Comparison of ENCODE assay signal across 17 mouse cellular contexts in genomic region chr11:102107732-102108131, GRCm38 (mm10). TPM values are rescaled to one million over a fixed set of nuclear protein-coding genes. Genes with fewer than 3 reads are reported as not detected.
DNase-seq lines count a peak whose midpoint lies in the region; ATAC-seq and TF ChIP-seq lines count a peak whose summit lies in the region.
"Had no signal": no experiment of that assay in that cellular context is flagged by ENCODE, and none has a peak within 500 bp of the region (broad histone marks: within the 10 kb centered on the region; RNA-seq: fewer than 3 reads in every experiment).

Pyy (minus strand) TSS chr11:102107832.

- no peaks in the 10 kb centered on the region for H3K9me3 ChIP-seq in heart, embryonic 11.5 days (replicated peaks; ENCODE audit: control insufficient read depth, low read length)
- H3K9me3 ChIP-seq in liver, embryonic 13.5 days (replicated peaks): no peaks in the 10 kb centered on the region
- H3K9me3 ChIP-seq in liver, postnatal 0 days (ENCODE audit: low read length): no peaks in the 10 kb centered on the region
- no peaks in the 10 kb centered on the region for H3K9me3 ChIP-seq in embryonic facial prominence, embryonic 12.5 days
- no peaks in the 10 kb centered on the region for H3K9me3 ChIP-seq in limb, embryonic 14.5 days (ENCODE audit: control insufficient read depth, low read length)

- peaks cover 59% of the 10 kb centered on the region for H3K27me3 ChIP-seq in heart, embryonic 11.5 days (ENCODE audit: control insufficient read depth, insufficient read depth, low read length)
- peaks cover 88% of the 10 kb centered on the region for H3K27me3 ChIP-seq in liver, embryonic 13.5 days
- peaks cover 50% of the 10 kb centered on the region for H3K27me3 ChIP-seq in liver, postnatal 0 days (ENCODE audit: insufficient read depth, low read length)
- H3K27me3 ChIP-seq in embryonic facial prominence, embryonic 12.5 days: peaks cover 66% of the 10 kb centered on the region
- H3K27me3 ChIP-seq in limb, embryonic 14.5 days (ENCODE audit: control insufficient read depth, insufficient read depth, low read length): peaks cover 54% of the 10 kb centered on the region

- peaks cover 7% of the 10 kb centered on the region for H3K4me1 ChIP-seq in heart, embryonic 11.5 days (ENCODE audit: control insufficient read depth, insufficient read depth, low read length)
- peaks cover 12% of the 10 kb centered on the region for H3K4me1 ChIP-seq in liver, embryonic 13.5 days (replicated peaks)
- no peaks in the 10 kb centered on the region for H3K4me1 ChIP-seq in liver, postnatal 0 days (ENCODE audit: insufficient read depth)
- peaks cover 11% of the 10 kb centered on the region for H3K4me1 ChIP-seq in embryonic facial prominence, embryonic 12.5 days
- peaks cover 2% of the 10 kb centered on the region; the same call in 1 of the 2 replicates for H3K4me1 ChIP-seq in limb, embryonic 14.5 days (ENCODE audit: control insufficient read depth, insufficient read depth, low read length)

- H3K36me3 ChIP-seq in heart, embryonic 11.5 days (ENCODE audit: control insufficient read depth, insufficient read depth, low read length): no peaks in the 10 kb centered on the region
- H3K36me3 ChIP-seq in liver, embryonic 13.5 days: no peaks in the 10 kb centered on the region
- no peaks in the 10 kb centered on the region for H3K36me3 ChIP-seq in liver, postnatal 0 days (replicated peaks; ENCODE audit: insufficient read depth, low read length)
- no peaks in the 10 kb centered on the region for H3K36me3 ChIP-seq in embryonic facial prominence, embryonic 12.5 days
- H3K36me3 ChIP-seq in limb, embryonic 14.5 days (ENCODE audit: control insufficient read depth, insufficient read depth, low read length): no peaks in the 10 kb centered on the region

- intact Hi-C loops in heart, postnatal 25 days (cut with DNase I): no loop called here

- no peak for TF ChIP-seq CTCF in liver, postnatal 0 days (IDR thresholded peaks at IDR 0.05; ENCODE audit: low read depth)

- peak within 1 kb of the TSS; percentile 39 for H3K4me2 ChIP-seq in heart, embryonic 11.5 days
- 0 out of 2 replicates have a peak within 1 kb of the TSS, but pooled peaks have one; percentile 10 for H3K4me2 ChIP-seq in liver, embryonic 13.5 days
- H3K4me2 ChIP-seq in liver, postnatal 0 days (ENCODE audit: low read depth, low read length): no peak within 1 kb of the TSS
- H3K4me2 ChIP-seq in embryonic facial prominence, embryonic 12.5 days (replicated peaks): peak within 1 kb of the TSS; percentile 29
- 0 out of 2 replicates have a peak within 1 kb of the TSS, but pooled peaks have one; percentile 13 for H3K4me2 ChIP-seq in limb, embryonic 14.5 days (replicated peaks; ENCODE audit: low read depth, low read length, severe bottlenecking)

- ATAC-seq in heart, embryonic 11.5 days (replicated peaks; ENCODE audit: insufficient number of reproducible peaks, low FRiP score, low TSS enrichment): no peak
- no peak for ATAC-seq in liver, embryonic 13.5 days (ENCODE audit: low read depth)
- ATAC-seq in liver, postnatal 0 days: no peak
- no peak for ATAC-seq in embryonic facial prominence, embryonic 12.5 days (ENCODE audit: insufficient number of reproducible peaks, insufficient read depth, low FRiP score, low TSS enrichment)
- no peak for ATAC-seq in limb, embryonic 14.5 days (ENCODE audit: low FRiP score, low read depth)
- ATAC-seq: Patski had no signal

- 17% methylated on average over 9 of the region's 9 CpGs for WGBS in heart, embryonic 11.5 days (ENCODE audit: insufficient replicate concordance)
- 12% methylated on average over 9 of the region's 9 CpGs for WGBS in liver, embryonic 13.5 days (ENCODE audit: insufficient replicate concordance)
- 14% methylated on average over 9 of the region's 9 CpGs for WGBS in liver, postnatal 0 days (ENCODE audit: insufficient replicate concordance)
- WGBS in embryonic facial prominence, embryonic 12.5 days: 9% methylated on average over 9 of the region's 9 CpGs
- WGBS in limb, embryonic 14.5 days: 7% methylated on average over 8 of the region's 9 CpGs

- H3K27ac ChIP-seq in heart, embryonic 11.5 days (ENCODE audit: low read depth, low read length): no peak within 1 kb of the TSS
- no peak within 1 kb of the TSS for H3K27ac ChIP-seq in liver, embryonic 13.5 days
- H3K27ac ChIP-seq in liver, postnatal 0 days (ENCODE audit: low read depth): no peak within 1 kb of the TSS
- H3K27ac ChIP-seq in embryonic facial prominence, embryonic 12.5 days: no peak within 1 kb of the TSS
- H3K27ac ChIP-seq in limb, embryonic 14.5 days (replicated peaks; ENCODE audit: low read depth, low read length): no peak within 1 kb of the TSS

- TF ChIP-seq POLR2A in limb, embryonic 14.5 days (IDR thresholded peaks at IDR 0.05; ENCODE audit: borderline replicate concordance, extremely low read depth, insufficient read depth, insufficient read length): no peak

- no peak for TF ChIP-seq EP300 in liver, postnatal 0 days (IDR thresholded peaks at IDR 0.05; ENCODE audit: low read depth)

- no peak for DNase-seq in heart, postnatal 25 days (ENCODE audit: low spot score)
- DNase-seq in liver, embryonic 13.5 days: no peak
- DNase-seq in liver, postnatal 0 days: no peak
- no peak for DNase-seq in limb, embryonic 14.5 days (ENCODE audit: low spot score)
- DNase-seq in gastrocnemius, adult 8-10 months (ENCODE audit: low spot score in 2 of 2): no peak
- no peak for DNase-seq in right cerebral cortex, postnatal 14 days
- DNase-seq: adrenal gland, postnatal 25 days; cerebellum, adult 2 months; layer of hippocampus, adult 9-11 months; thymus, postnatal 4 days had no signal

- H3K9ac ChIP-seq in heart, embryonic 11.5 days (ENCODE audit: low read depth, low read length): no peak within 1 kb of the TSS
- H3K9ac ChIP-seq in liver, embryonic 13.5 days: no peak within 1 kb of the TSS
- no peak within 1 kb of the TSS for H3K9ac ChIP-seq in liver, postnatal 0 days (replicated peaks)
- H3K9ac ChIP-seq in embryonic facial prominence, embryonic 12.5 days: no peak within 1 kb of the TSS
- H3K9ac ChIP-seq in limb, embryonic 14.5 days (ENCODE audit: low read depth, low read length, severe bottlenecking): peak within 1 kb of the TSS; percentile 7; the same call in 1 of the 2 replicates

- H3K4me3 ChIP-seq in heart, embryonic 11.5 days (ENCODE audit: low read depth, low read length): 0 out of 2 replicates have a peak within 1 kb of the TSS, but pooled peaks have one; percentile 8
- H3K4me3 ChIP-seq in liver, embryonic 13.5 days (replicated peaks): no peak within 1 kb of the TSS
- no peak within 1 kb of the TSS for H3K4me3 ChIP-seq in liver, postnatal 0 days (ENCODE audit: low read depth, low read length)
- H3K4me3 ChIP-seq in embryonic facial prominence, embryonic 12.5 days: peak within 1 kb of the TSS; percentile 17; the same call in 1 of the 2 replicates
- H3K4me3 ChIP-seq in limb, embryonic 14.5 days (replicated peaks; ENCODE audit: low read length): 0 out of 2 replicates have a peak within 1 kb of the TSS, but pooled peaks have one; percentile 5
- H3K4me3 ChIP-seq: erythroblast, embryonic 14.5 days had no signal

RNA-seq across cellular contexts. Expression of gene Pyy, which starts in this region (rescaled TPM):
- 0.69 TPM in 1 of 2 replicates, not detected in the other for polyA plus RNA-seq in heart, embryonic 11.5 days (2014; fragmentation: Nextera tagmentation; extraction: Ambion mirVana)
- total RNA-seq in heart, postnatal 25 days (2021): not detected
- polyA plus RNA-seq in liver, embryonic 13.5 days (2015; fragmentation: Nextera tagmentation; extraction: Ambion mirVana): not detected in 2 replicates
- 1.8 TPM in 1 of 2 replicates, not detected in the other for polyA plus RNA-seq in liver, postnatal 0 days (2015; fragmentation: Nextera tagmentation; extraction: Ambion mirVana)
- polyA plus RNA-seq in embryonic facial prominence, embryonic 12.5 days (2016; fragmentation: Nextera tagmentation; extraction: Ambion mirVana): 0.71 TPM in 1 of 2 replicates, not detected in the other
- polyA plus RNA-seq in limb, embryonic 14.5 days (2012; rRNA removed): not detected in 2 replicates
- polyA plus RNA-seq in limb, embryonic 14.5 days (2014; fragmentation: Nextera tagmentation; extraction: Ambion mirVana): not detected in 2 replicates
- total RNA-seq in gastrocnemius, adult 8-10 months (2022): not detected
- total RNA-seq: adrenal gland, postnatal 25 days; gastrocnemius, adult 18-20 months; liver, adult 2 months; megakaryocyte-erythroid progenitor cell, adult 5-6 weeks had no signal
- polyA plus RNA-seq: erythroblast, embryonic 14.5 days; Patski had no signal

Comparison
In these comparisons a context has a peak if more than half of its experiments do, and no peak if none do; other contexts are left out.
1. H3K4me3 ChIP-seq: peak in heart, embryonic 11.5 days (single experiment), embryonic facial prominence, embryonic 12.5 days (single experiment) and limb, embryonic 14.5 days (single experiment); none in liver, embryonic 13.5 days (single experiment) and liver, postnatal 0 days (single experiment).